Mouse (Mus musculus): Measurements from ENCODE around the gene 2010111I01Rik.

DNA sequence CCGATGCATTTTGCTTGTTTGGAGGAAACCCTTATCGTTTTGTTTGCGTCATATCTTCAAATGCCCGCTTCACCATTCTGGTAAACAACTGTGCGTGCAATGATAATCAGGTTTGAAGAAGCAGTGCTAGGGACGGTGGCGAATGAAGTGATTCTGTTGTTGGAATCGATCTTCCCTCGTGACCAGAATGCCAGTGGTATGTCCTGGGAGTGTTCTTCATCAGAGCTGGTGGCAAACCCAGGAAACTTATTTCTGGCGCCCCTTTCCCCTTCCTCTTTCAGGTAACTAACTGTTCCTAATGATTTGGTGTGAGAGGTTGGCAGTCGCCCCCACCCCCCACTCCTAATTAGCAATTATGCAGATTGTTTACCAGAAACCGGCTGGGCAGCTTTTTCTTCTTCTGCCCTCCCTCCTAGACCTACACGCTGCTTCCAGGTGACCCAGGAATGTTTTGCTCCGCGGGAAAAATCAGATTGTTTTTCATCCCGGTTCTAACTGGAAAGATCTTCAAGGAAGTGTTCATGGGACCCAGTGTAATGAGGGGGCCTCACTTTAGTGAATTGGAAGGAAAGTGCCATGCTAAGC, 307.4 kb downstream of the 2010111I01Rik start:
- TF ChIP-seq POLR2A (IDR thresholded peaks at IDR 0.05; ENCODE audit: insufficient read depth, low read length), result no peak
- TF ChIP-seq CTCF (IDR thresholded peaks at IDR 0.05; ENCODE audit: low read depth, low read length), result no peak
- peak; percentile 36; the same call in 1 of the 2 replicates for TF ChIP-seq EP300 (IDR thresholded peaks at IDR 0.05; ENCODE audit: insufficient read depth, low read depth, low read length)
